Mouse (Mus musculus): ENCODE results near the gene 1700067K01Rik.

DNA sequence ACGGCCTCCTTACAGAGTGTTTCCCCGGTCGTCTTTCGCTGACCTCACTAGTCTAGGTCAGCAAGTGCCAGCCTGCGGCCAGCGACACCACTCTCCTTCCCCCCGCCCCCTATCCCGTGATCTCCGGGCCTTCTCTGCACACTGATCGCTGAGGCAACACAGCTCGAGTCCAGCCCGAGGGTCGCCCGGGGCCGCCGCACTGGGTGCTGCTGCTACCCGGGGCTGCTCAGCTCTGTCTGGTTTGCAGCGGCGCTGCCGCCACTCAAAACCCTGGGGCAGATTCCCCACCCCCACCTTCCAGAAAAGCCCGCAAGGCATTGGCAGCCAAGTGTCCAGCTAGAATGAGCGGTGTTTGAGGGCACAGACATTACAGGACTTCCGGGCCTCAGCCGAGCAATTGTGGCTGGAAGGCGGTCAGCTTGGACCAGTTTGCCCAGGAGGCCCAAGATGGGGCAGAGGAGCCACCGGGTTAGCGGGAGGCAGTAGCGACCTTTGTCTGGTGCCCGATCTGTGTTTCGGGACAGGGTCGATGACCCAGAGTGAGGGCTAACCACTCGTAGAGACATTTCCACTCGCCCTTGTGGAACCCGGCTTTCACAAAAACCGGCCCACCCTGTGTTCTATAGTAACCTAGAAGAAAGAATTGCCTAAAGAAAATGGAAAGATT lies 11.3 kb downstream of the 1700067K01Rik start:
- TF ChIP-seq ZC3H11A (IDR thresholded peaks at IDR 0.05; ENCODE audit: low read depth, low read length), result no peak
- TF ChIP-seq MAFK (IDR thresholded peaks at IDR 0.05; ENCODE audit: borderline replicate concordance, low read depth, low read length), result no peak
- TF ChIP-seq RAD21 (IDR thresholded peaks at IDR 0.05; ENCODE audit: low read depth, low read length), result no peak
- no peak for TF ChIP-seq POLR2A (IDR thresholded peaks at IDR 0.05; ENCODE audit: control insufficient read depth in 1 of 2, insufficient read depth in 1 of 2, low read depth in 1 of 2, low read length in 2 of 2, poor library complexity in 1 of 2)
- TF ChIP-seq CTCF (IDR thresholded peaks at IDR 0.05 in 2 of 3, conservative IDR thresholded peaks at IDR 0.05 in 1 of 3; ENCODE audit: control insufficient read depth in 1 of 3, insufficient read depth in 1 of 3, low read depth in 2 of 3, low read length in 3 of 3, poor library complexity in 1 of 3, severe bottlenecking in 1 of 3), result no peak
- no peak for TF ChIP-seq MEF2A (IDR thresholded peaks at IDR 0.05; ENCODE audit: extremely low read depth, insufficient replicate concordance, low read depth, low read length, poor library complexity, severe bottlenecking)
- TF ChIP-seq POLR2AphosphoS2 (IDR thresholded peaks at IDR 0.05; ENCODE audit: low read length), result no peak
- no peak for TF ChIP-seq GATA1 (IDR thresholded peaks at IDR 0.05; ENCODE audit: low read depth, low read length)
- no peak for TF ChIP-seq HCFC1 (IDR thresholded peaks at IDR 0.05; ENCODE audit: low read depth, low read length)
- no peak for TF ChIP-seq EP300 (IDR thresholded peaks at IDR 0.05; ENCODE audit: low read depth in 1 of 2, low read length in 2 of 2)
- no peak for TF ChIP-seq GABPA (IDR thresholded peaks at IDR 0.05; ENCODE audit: low read depth, low read length)
- TF ChIP-seq MAX (IDR thresholded peaks at IDR 0.05; ENCODE audit: low read length), result no peak
